Mouse (Mus musculus) embryonic facial prominence, embryonic 14.5 days (tissue): ENCODE measurements around the gene Mettl24. TPM values are rescaled to one million over a fixed set of nuclear protein-coding genes. Genes with fewer than 3 reads are reported as not detected.

Source experiments
- ATAC-seq: fragments of 200-750 bp; cut with Nextera tagmentation; 2 replicates; pipeline ENCODE4 v1.8.0; 2017; ENCODE audit warnings: low read depth, moderate number of reproducible peaks, moderate TSS enrichment
- DNase-seq: peaks from one replicate; pipeline ENCODE4 v3.0.0-alpha.2; 2015; ENCODE audit warnings: low spot score
- H3K27ac ChIP-seq: fragments of 300-500 bp; sonication (generic); replicated peaks from 2 replicates; pipeline ENCODE4 v1.5.1; 2014; ENCODE audit warnings: low read depth, mild to moderate bottlenecking, low read length, moderate library complexity
- H3K27me3 ChIP-seq: fragments of 300-500 bp; sonication (generic); replicated peaks from 2 replicates; pipeline ENCODE4 v1.6.1; 2014; ENCODE audit warnings: low read length; ENCODE audit not compliant: control insufficient read depth, insufficient read depth
- H3K36me3 ChIP-seq: fragments of 300-500 bp; sonication (generic); 2 replicates; pipeline ENCODE4 v1.6.1; 2014; ENCODE audit warnings: low read length, mixed read lengths; ENCODE audit not compliant: control insufficient read depth, insufficient read depth
- H3K4me1 ChIP-seq: fragments of 300-500 bp; sonication (generic); 2 replicates; pipeline ENCODE4 v1.6.1; 2014; ENCODE audit warnings: antibody characterized with exemption, low read length; ENCODE audit not compliant: control insufficient read depth, insufficient read depth
- H3K4me2 ChIP-seq: fragments of 300-500 bp; sonication (generic); 2 replicates; pipeline ENCODE4 v1.6.1; 2014; ENCODE audit warnings: low read depth, mild to moderate bottlenecking, low read length, moderate library complexity, mixed read lengths
- H3K4me3 ChIP-seq: fragments of 300-500 bp; sonication (generic); 2 replicates; pipeline ENCODE4 v1.5.1; 2014; ENCODE audit warnings: low read depth, mild to moderate bottlenecking, low read length
- H3K9ac ChIP-seq: fragments of 300-500 bp; sonication (generic); 2 replicates; pipeline ENCODE4 v1.6.1; 2014; ENCODE audit warnings: low read depth, mild to moderate bottlenecking, low read length, moderate library complexity, mixed read lengths
- H3K9me3 ChIP-seq: fragments of 300-500 bp; sonication (generic); 2 replicates; pipeline ENCODE4 v1.6.1; 2016; ENCODE audit warnings: low read length; ENCODE audit not compliant: control insufficient read depth
- WGBS: fragments of 180-500 bp; shearing (Covaris S2); extraction: QIAGEN DNeasy Blood & Tissue Kit; methylation state at CpG from one replicate; pipeline ENCODE4 v1.1.7; 2014; 5-methylcytosine and 5-hydroxymethylcytosine counted together
- polyA plus RNA-seq: library from polyadenylated mRNA; unstranded; fragments of >200 nt; fragmentation: Nextera tagmentation; extraction: Ambion mirVana; gene quantifications from 2 replicates; pipeline ENCODE4 v1.2.1, GENCODE M21; 2014

The Mettl24 gene
- polyA plus RNA-seq, 1 experiment from 2014 or later: 1.7 TPM

DNA sequence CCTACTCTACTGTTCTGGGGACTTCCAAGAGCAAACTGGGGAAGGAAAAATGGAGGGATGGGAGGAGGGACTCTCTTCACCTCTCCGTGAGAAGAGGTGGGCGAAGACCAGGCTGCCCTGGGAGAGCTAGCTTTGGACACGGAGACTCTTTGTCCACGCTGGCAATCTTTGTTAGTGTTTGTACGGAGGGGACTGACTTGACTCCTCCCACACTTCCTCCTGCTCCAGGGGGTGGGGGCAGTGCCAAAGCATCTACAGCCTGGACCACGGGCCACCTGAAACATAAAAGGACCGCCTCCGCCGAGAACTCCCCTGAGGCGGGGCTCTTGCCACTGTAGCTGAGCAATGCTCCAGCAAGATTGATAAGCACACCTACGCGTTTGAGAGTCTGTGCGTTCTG lies 8.9 kb upstream of the Mettl24 start:
- WGBS: 11% methylated on average over 13 of the region's 13 CpGs
- peaks cover 7% of the 10 kb centered on the region; the same call in 1 of the 2 replicates for H3K4me1 ChIP-seq
- DNase-seq (peak; percentile 22), ATAC-seq (0 out of 2 replicates have a peak, but pooled peaks have one; percentile 12)
- no peak overlapping the region for H3K27ac ChIP-seq
- H3K9me3 ChIP-seq: no peaks in the 10 kb centered on the region
- H3K4me2 ChIP-seq: peak overlapping the region; percentile 52
- H3K36me3 ChIP-seq: no peaks in the 10 kb centered on the region
- no peaks in the 10 kb centered on the region for H3K27me3 ChIP-seq
- peak overlapping the region; percentile 26 for H3K4me3 ChIP-seq
- no peak overlapping the region for H3K9ac ChIP-seq

DNA sequence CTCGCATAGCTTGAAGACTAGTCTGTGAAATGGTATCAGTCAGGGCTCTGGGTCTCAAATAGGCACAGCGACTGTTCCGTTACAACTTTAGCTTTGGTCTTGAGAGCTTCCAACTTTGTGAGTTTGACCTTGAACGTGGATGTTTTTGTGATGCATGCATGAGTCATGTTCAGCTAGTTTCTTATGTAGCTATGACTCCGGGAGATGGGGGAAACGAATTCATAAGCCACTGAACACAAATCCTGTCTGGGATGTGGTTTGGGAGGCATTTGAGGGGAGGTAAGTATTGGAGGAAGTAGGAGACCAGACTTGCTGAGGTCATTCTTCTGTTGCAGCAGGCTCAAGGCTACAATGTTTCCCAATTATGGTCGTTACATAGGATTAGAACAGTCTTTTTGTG lies 7.2 kb upstream of the Mettl24 start:
- H3K36me3 ChIP-seq: no peaks in the 10 kb centered on the region
- H3K4me2 ChIP-seq: no peak overlapping the region
- DNase-seq: no peak
- H3K27me3 ChIP-seq: no peaks in the 10 kb centered on the region
- 81% methylated on average over 7 of the region's 7 CpGs for WGBS
- no peak overlapping the region for H3K27ac ChIP-seq
- ATAC-seq: no peak
- H3K9me3 ChIP-seq: no peaks in the 10 kb centered on the region
- no peak overlapping the region for H3K4me3 ChIP-seq
- no peak overlapping the region for H3K9ac ChIP-seq
- peaks cover 7% of the 10 kb centered on the region; the same call in 1 of the 2 replicates for H3K4me1 ChIP-seq

DNA sequence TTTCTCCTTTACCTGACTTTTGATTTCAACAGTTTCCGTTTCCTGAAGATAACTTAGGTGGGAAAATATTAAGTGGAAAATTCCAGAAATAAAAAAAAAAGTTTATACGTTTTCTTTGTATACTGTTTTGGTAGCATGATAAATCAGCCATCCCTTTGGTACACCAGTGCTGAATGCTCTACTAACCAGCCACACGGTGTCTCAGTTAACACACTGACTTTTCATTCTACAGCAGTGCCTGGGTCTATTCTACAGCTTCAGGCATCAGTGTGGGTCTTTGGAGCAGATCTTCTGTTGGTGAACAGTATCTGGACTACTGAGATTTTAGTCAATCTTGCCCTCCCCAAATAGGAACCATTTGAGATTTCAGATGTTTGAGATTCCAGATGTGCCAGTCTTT lies 4.6 kb upstream of the Mettl24 start:
- ATAC-seq (no peak), DNase-seq (no peak)
- no peak overlapping the region for H3K4me2 ChIP-seq
- H3K9ac ChIP-seq: no peak overlapping the region
- H3K9me3 ChIP-seq: no peaks in the 10 kb centered on the region
- H3K27me3 ChIP-seq: no peaks in the 10 kb centered on the region
- H3K36me3 ChIP-seq: no peaks in the 10 kb centered on the region
- no peak overlapping the region for H3K4me3 ChIP-seq
- peaks cover 7% of the 10 kb centered on the region; the same call in 1 of the 2 replicates for H3K4me1 ChIP-seq
- WGBS: 80% methylated on average over 3 of the region's 3 CpGs
- no peak overlapping the region for H3K27ac ChIP-seq

DNA sequence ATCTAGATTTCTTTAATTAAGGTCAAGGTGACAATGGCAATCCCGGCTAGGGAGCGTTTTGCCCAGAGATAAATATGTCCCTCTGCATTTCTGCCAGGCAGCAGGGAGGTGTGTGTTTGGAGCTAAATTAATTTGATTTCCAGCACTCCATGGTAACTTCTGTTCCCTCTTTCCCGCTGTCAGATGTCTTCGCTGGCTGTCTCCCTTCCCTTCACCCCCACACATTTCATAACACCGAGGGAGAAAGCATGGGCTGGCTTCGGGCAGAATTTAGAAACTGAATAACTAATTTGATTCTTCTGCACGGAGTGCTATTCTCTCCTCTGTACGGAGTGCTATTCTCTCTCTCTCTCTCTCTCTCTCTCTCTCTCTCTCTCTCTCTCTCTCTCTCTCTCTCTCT lies 612 bp upstream of the Mettl24 start:
- no peak for ATAC-seq
- no peak overlapping the region for H3K9ac ChIP-seq
- 0 out of 2 replicates have a peak, but pooled peaks cover 6% of the 10 kb centered on the region for H3K4me1 ChIP-seq
- peak overlapping the region; percentile 50; the same call in 1 of the 2 replicates for H3K4me3 ChIP-seq
- no peak for DNase-seq
- no peak overlapping the region for H3K27ac ChIP-seq
- H3K36me3 ChIP-seq: no peaks in the 10 kb centered on the region
- peak overlapping the region; percentile 86 for H3K4me2 ChIP-seq
- H3K27me3 ChIP-seq: no peaks in the 10 kb centered on the region
- 24% methylated on average over 8 of the region's 8 CpGs for WGBS
- H3K9me3 ChIP-seq: no peaks in the 10 kb centered on the region

DNA sequence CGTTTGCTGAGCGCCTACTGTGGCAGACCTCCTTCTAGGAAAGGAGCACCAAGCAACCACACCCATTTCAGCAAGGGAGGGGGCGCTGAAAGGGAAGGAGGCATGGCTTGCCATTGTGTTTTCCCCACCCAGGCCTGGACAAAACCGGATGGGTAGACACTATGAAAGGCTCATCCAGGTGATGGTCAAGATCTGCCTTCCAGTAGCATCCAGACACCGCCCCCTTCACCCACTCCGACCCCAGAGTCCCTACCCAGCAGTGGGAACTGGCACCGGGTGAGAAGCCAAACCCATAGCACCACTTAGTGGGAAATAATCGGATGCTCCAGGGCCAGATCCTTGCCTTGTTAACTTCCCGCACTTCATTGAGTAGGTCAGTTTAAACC lies 779 bp downstream of the Mettl24 start:
- DNase-seq: no peak
- Histone ChIP-seq H3K9ac (no peak overlapping the region), H3K4me3 (peak overlapping the region; percentile 50), H3K9me3 (no peaks in the 10 kb centered on the region), H3K27me3 (no peaks in the 10 kb centered on the region), H3K4me2 (peak overlapping the region; percentile 86), H3K36me3 (no peaks in the 10 kb centered on the region), H3K4me1 (0 out of 2 replicates have a peak, but pooled peaks cover 6% of the 10 kb centered on the region), H3K27ac (no peak overlapping the region)
- no peak; the same call in 1 of the 2 replicates for ATAC-seq
- WGBS: 57% methylated on average over 9 of the region's 9 CpGs

DNA sequence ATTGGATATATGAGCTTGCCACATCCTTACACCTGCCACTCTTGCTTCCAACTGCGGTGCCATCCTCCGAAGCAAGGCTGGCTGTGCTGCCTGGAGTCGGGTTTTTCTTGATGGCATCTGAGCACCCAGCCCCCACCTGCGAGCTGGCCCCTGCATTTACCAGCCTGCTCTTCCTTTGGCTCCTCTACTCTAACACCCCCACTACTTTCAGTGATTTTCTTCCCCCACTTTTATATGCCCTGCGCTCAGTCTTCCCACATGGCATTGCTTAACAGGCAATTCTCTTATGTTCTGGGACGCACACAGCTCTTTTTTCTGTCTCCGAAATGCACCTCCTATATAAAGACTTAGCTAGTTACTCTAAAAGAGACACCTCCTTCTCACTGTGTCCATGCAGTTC lies 1.2 kb downstream of the Mettl24 start:
- DNase-seq (no peak), ATAC-seq (no peak)
- H3K4me1 ChIP-seq: 0 out of 2 replicates have a peak, but pooled peaks cover 6% of the 10 kb centered on the region
- no peaks in the 10 kb centered on the region for H3K27me3 ChIP-seq
- no peak overlapping the region for H3K4me3 ChIP-seq
- H3K9me3 ChIP-seq: no peaks in the 10 kb centered on the region
- no peak overlapping the region for H3K9ac ChIP-seq
- H3K27ac ChIP-seq: no peak overlapping the region
- H3K4me2 ChIP-seq: no peak overlapping the region
- 88% methylated on average over 7 of the region's 7 CpGs for WGBS
- H3K36me3 ChIP-seq: no peaks in the 10 kb centered on the region

DNA sequence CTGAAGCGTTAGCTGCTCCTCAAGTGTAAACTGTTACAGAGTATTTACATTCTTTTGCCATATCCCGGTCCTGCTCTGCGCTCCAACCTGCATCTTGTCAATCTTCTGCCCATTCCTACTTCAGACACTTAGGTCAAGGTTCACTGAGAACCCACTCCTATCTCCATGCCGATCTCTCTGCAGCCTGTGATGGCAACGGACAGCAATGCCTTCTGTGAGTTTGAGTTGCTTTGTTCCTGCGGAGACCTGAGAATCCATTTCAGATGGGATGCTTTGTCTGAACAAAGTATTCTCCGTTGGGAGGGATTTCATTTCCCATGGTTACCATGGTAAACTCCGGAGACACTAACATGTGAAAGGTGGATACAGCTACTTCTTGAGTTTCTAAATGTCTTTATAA lies 2.6 kb downstream of the Mettl24 start:
- whole genome bisulfite sequencing: 39% methylated on average over 8 of the region's 8 CpGs
- Histone ChIP-seq H3K27ac (no peak overlapping the region), H3K36me3 (no peaks in the 10 kb centered on the region), H3K4me1 (0 out of 2 replicates have a peak, but pooled peaks cover 6% of the 10 kb centered on the region), H3K27me3 (no peaks in the 10 kb centered on the region), H3K9me3 (0 out of 2 replicates have a peak, but pooled peaks cover 4% of the 10 kb centered on the region), H3K4me3 (no peak overlapping the region), H3K4me2 (no peak overlapping the region), H3K9ac (no peak overlapping the region)
- ATAC-seq: no peak
- no peak for DNase-seq

DNA sequence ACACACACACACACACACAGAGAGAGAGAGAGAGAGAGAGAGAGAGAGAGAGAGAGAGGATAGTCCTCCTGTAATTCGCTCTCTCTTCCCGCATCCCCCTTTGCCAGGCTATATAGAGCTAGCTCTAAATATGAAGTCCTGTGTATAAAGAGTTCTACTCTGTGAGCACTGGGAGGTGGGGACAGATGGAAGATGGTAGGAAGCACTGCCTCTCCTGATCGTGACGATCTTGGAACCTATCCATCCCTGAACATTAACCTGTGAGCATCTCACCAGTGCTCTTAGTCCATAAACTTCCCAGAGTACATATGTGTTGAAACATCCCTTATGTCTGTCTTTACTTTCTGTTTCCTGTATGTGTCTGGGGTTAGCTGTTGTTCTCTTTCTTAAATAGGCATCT lies 3.9 kb downstream of the Mettl24 start:
- Histone ChIP-seq H3K36me3 (no peaks in the 10 kb centered on the region), H3K4me3 (no peak overlapping the region), H3K27ac (no peak overlapping the region), H3K9ac (no peak overlapping the region), H3K4me1 (0 out of 2 replicates have a peak, but pooled peaks cover 6% of the 10 kb centered on the region), H3K4me2 (no peak overlapping the region), H3K9me3 (0 out of 2 replicates have a peak, but pooled peaks cover 4% of the 10 kb centered on the region), H3K27me3 (no peaks in the 10 kb centered on the region)
- WGBS: 85% methylated on average over 4 of the region's 4 CpGs
- ATAC-seq (no peak), DNase-seq (no peak)

DNA sequence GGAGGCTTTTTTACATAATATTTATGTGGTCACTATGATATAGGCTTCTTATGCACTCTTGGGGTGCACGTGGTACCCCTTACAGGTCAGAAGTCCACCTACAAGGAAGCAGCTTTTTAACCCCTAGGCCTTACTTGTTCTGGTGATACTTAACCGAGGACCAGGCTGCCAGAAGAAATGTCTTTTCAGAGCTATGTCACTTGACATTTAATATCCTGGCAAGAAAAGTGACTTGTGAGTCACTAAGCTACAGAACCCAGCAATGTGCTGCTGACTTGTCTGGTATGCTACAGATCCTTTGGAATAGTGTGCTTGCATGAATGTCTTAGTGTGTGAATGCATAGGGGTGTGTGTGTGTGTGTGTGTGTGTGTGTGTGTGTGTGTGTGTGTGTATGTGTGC lies 4.3 kb downstream of the Mettl24 start:
- 58% methylated on average over 2 of the region's 2 CpGs for WGBS
- Histone ChIP-seq H3K9ac (no peak overlapping the region), H3K27ac (no peak overlapping the region), H3K36me3 (no peaks in the 10 kb centered on the region), H3K27me3 (no peaks in the 10 kb centered on the region), H3K9me3 (0 out of 2 replicates have a peak, but pooled peaks cover 4% of the 10 kb centered on the region), H3K4me3 (no peak overlapping the region), H3K4me2 (no peak overlapping the region), H3K4me1 (0 out of 2 replicates have a peak, but pooled peaks cover 6% of the 10 kb centered on the region)
- ATAC-seq (no peak), DNase-seq (no peak)
